Mouse (Mus musculus): ENCODE data around the gene Prb1. TPM values are rescaled to one million over a fixed set of nuclear protein-coding genes. Genes with fewer than 3 reads are reported as not detected.
"Not testable (repeated sequence)": the region's sequence is repeated elsewhere in the genome, so short reads cannot be mapped to it uniquely, and the experiment has no call there.

Prb1 gene
- not detected for total RNA-seq (2022)

GRCm38 (mm10) chr6:132210421-132210820 lies at the start of gene Prb1:
Gene Prb1 (minus strand): TSS chr6:132210521.
- DNase-seq: not testable (repeated sequence)

Other genes with a start within 250 kb of the Prb1 start
- not detected for gene Prpmp5, start 104.2 kb upstream of the Prb1 start, total RNA-seq (2022)
- gene Gm8882, start 153.6 kb upstream of the Prb1 start, total RNA-seq (2022): not detected

Data from adrenal gland, adult 8-10 months (tissue).